Mouse (Mus musculus): ENCODE data around the gene Scel. TPM values are rescaled to one million over a fixed set of nuclear protein-coding genes. Genes with fewer than 3 reads are reported as not detected.

The Scel gene
- polyA plus RNA-seq, 1 experiment: not detected

DNA sequence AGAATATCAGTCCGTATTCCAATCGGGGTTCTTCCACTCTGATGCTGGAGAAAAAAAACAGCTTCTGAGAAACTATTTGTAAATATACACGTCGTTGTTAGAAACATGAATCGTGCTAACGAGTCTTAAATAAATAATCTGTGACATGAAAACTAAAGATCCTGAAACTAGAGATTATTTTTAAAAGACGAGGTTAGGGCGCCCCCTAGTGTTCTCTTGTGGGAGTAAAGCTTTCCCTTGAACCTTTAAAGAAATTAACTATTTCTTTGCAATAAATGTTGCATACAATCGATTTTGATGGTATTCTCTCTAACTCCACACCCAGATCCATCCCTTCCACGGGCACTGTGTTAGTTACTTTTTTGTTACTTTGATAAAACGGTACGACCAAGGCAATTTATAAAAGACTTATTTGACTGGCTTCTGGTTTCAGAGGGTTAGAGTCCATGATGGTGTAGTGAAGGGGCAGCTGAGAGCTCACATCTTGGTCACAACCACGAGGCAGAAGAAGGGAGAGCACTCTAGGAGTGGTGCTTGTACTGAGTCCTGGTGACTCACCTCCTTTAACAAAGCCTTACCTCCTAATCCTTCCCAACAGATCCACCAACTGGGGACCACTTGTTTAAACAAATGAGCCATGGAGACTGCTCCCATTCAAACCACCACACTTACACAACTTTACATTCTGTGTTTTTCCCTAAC, 24.4 kb downstream of the Scel start:
- Histone ChIP-seq H3K79me3 (ENCODE audit: low read depth) (no peaks in the 10 kb centered on the region), H3K79me2 (ENCODE audit: control insufficient read depth, insufficient read depth) (no peaks in the 10 kb centered on the region), H3ac (ENCODE audit: control insufficient read depth, insufficient read length, low read depth) (no peak overlapping the region), H3K27me3 (ENCODE audit: control insufficient read depth, insufficient read depth, insufficient read length) (no peaks in the 10 kb centered on the region), H3K36me3 (ENCODE audit: control insufficient read depth, insufficient read depth) (no peaks in the 10 kb centered on the region), H3K4me3 (ENCODE audit: insufficient read depth, poor library complexity, severe bottlenecking) (no peak overlapping the region)
- TF ChIP-seq CTCF (IDR thresholded peaks at IDR 0.05; ENCODE audit: control insufficient read depth, insufficient read depth, insufficient read length) (no peak), CEBPB (IDR thresholded peaks at IDR 0.05; ENCODE audit: low read depth) (no peak), MYOG (IDR thresholded peaks at IDR 0.05; ENCODE audit: control insufficient read depth, extremely low read depth, insufficient read length) (no peak), MAX (IDR thresholded peaks at IDR 0.05) (no peak), FOSL1 (IDR thresholded peaks at IDR 0.05; ENCODE audit: insufficient read depth, low read length, poor library complexity, severe bottlenecking) (no peak), MYOD1 (IDR thresholded peaks at IDR 0.05; ENCODE audit: control insufficient read depth, insufficient read length, low read depth) (no peak), USF1 (IDR thresholded peaks at IDR 0.05; ENCODE audit: low read depth) (no peak)

DNA sequence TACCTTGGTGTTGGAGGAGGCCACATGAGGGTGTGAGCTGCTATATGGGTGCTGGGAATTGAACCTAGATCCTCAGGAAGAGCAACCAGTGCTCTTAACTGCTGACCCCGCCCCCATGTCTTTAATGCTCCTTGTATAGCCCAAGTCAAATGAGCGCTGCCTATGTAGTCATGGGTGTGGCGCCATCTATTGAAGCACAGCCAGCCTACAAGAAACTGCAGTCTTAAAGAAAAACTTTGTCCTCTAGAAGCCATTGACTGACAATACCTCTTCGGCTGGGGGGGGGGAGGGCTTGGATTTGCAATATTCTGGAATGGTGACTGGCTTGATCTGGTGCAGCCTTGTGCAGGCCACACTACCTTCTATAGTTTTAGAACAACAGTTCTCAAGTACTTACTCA, 26.7 kb downstream of the Scel start:
- Histone ChIP-seq H3K36me3 (ENCODE audit: control insufficient read depth, insufficient read depth) (no peaks in the 10 kb centered on the region), H3ac (ENCODE audit: control insufficient read depth, insufficient read length, low read depth) (no peak overlapping the region), H3K4me3 (ENCODE audit: insufficient read depth, poor library complexity, severe bottlenecking) (no peak overlapping the region), H3K27me3 (ENCODE audit: control insufficient read depth, insufficient read depth, insufficient read length) (no peaks in the 10 kb centered on the region), H3K79me3 (ENCODE audit: low read depth) (no peaks in the 10 kb centered on the region), H3K79me2 (ENCODE audit: control insufficient read depth, insufficient read depth) (no peaks in the 10 kb centered on the region)
- TF ChIP-seq MYOG (IDR thresholded peaks at IDR 0.05; ENCODE audit: control insufficient read depth, extremely low read depth, insufficient read length) (no peak), MAX (IDR thresholded peaks at IDR 0.05) (no peak), MYOD1 (IDR thresholded peaks at IDR 0.05; ENCODE audit: control insufficient read depth, insufficient read length, low read depth) (no peak), USF1 (IDR thresholded peaks at IDR 0.05; ENCODE audit: low read depth) (no peak), CEBPB (IDR thresholded peaks at IDR 0.05; ENCODE audit: low read depth) (no peak), FOSL1 (IDR thresholded peaks at IDR 0.05; ENCODE audit: insufficient read depth, low read length, poor library complexity, severe bottlenecking) (no peak), CTCF (IDR thresholded peaks at IDR 0.05; ENCODE audit: control insufficient read depth, insufficient read depth, insufficient read length) (no peak)

DNA sequence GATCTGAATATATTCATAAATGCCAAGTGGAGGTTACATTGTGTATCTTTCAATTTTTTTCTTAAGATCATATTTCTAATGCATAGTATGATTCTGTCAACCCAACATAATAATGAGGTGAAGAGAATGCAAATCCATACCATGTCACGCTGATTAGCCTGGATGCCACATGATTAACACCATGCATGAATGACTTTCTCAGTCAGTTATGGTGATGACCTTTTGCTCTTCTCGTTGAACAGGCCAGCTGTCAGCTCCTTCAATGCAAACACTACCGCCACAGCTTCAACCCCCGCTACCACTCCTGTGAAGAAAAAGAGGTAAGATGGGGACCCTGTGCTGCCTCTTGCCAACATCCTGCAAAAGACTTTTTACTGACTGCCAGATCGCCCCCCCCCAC, 28.5 kb downstream of the Scel start:
- no peaks in the 10 kb centered on the region for H3K36me3 ChIP-seq (ENCODE audit: control insufficient read depth, insufficient read depth)
- no peaks in the 10 kb centered on the region for H3K79me3 ChIP-seq (ENCODE audit: low read depth)
- H3K27me3 ChIP-seq (ENCODE audit: control insufficient read depth, insufficient read depth, insufficient read length): no peaks in the 10 kb centered on the region
- TF ChIP-seq FOSL1 (IDR thresholded peaks at IDR 0.05; ENCODE audit: insufficient read depth, low read length, poor library complexity, severe bottlenecking) (no peak), MYOD1 (IDR thresholded peaks at IDR 0.05; ENCODE audit: control insufficient read depth, insufficient read length, low read depth) (no peak), CEBPB (IDR thresholded peaks at IDR 0.05; ENCODE audit: low read depth) (no peak), MAX (IDR thresholded peaks at IDR 0.05) (no peak), MYOG (IDR thresholded peaks at IDR 0.05; ENCODE audit: control insufficient read depth, extremely low read depth, insufficient read length) (no peak), USF1 (IDR thresholded peaks at IDR 0.05; ENCODE audit: low read depth) (no peak), CTCF (IDR thresholded peaks at IDR 0.05; ENCODE audit: control insufficient read depth, insufficient read depth, insufficient read length) (no peak)
- H3K4me3 ChIP-seq (ENCODE audit: insufficient read depth, poor library complexity, severe bottlenecking): no peak overlapping the region
- no peak overlapping the region for H3ac ChIP-seq (ENCODE audit: control insufficient read depth, insufficient read length, low read depth)
- H3K79me2 ChIP-seq (ENCODE audit: control insufficient read depth, insufficient read depth): no peaks in the 10 kb centered on the region

DNA sequence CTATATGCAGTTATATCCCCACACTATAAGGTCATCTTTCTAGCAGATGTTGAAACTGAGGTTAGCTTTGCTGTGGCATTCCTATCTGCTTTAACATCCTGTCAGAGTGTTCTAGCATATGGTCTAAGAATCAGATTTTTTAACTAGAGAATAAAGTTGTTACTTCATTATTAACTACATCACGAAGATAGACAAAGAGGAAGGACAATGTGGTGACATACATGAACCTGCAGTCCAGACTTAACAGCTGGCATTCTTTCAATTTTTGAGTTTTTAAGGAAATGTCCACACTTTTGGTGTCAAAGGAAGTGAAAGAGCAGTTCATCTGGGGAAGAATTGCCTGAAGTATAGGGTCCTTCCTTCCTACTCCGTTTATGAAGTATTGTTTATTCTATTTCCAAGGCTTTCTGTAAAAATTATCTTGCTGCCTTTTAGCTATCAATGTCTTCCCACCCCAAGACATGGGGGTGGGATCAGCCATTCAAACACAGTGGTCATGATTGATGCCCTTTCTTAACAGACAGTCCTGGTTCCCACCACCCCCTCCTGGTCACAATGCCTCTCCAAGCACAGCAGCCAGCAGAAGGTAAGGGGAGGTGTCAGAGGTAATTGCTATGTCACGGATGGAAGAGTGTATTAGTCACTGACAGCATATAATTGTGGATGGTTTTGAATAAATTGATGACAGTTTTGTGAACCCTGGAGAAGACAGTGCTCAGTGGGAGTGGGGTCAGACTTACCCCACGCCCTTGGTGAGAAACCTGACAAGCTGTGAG, 30.4 kb downstream of the Scel start:
- H3K27me3 ChIP-seq (ENCODE audit: control insufficient read depth, insufficient read depth, insufficient read length): no peaks in the 10 kb centered on the region
- no peaks in the 10 kb centered on the region for H3K79me2 ChIP-seq (ENCODE audit: control insufficient read depth, insufficient read depth)
- H3K4me3 ChIP-seq (ENCODE audit: insufficient read depth, poor library complexity, severe bottlenecking): no peak overlapping the region
- TF ChIP-seq CEBPB (IDR thresholded peaks at IDR 0.05; ENCODE audit: low read depth) (no peak), MYOD1 (IDR thresholded peaks at IDR 0.05; ENCODE audit: control insufficient read depth, insufficient read length, low read depth) (no peak), MYOG (IDR thresholded peaks at IDR 0.05; ENCODE audit: control insufficient read depth, extremely low read depth, insufficient read length) (no peak), MAX (IDR thresholded peaks at IDR 0.05) (no peak), USF1 (IDR thresholded peaks at IDR 0.05; ENCODE audit: low read depth) (no peak), CTCF (IDR thresholded peaks at IDR 0.05; ENCODE audit: control insufficient read depth, insufficient read depth, insufficient read length) (no peak), FOSL1 (IDR thresholded peaks at IDR 0.05; ENCODE audit: insufficient read depth, low read length, poor library complexity, severe bottlenecking) (no peak)
- no peaks in the 10 kb centered on the region for H3K79me3 ChIP-seq (ENCODE audit: low read depth)
- H3ac ChIP-seq (ENCODE audit: control insufficient read depth, insufficient read length, low read depth): no peak overlapping the region
- H3K36me3 ChIP-seq (ENCODE audit: control insufficient read depth, insufficient read depth): no peaks in the 10 kb centered on the region

DNA sequence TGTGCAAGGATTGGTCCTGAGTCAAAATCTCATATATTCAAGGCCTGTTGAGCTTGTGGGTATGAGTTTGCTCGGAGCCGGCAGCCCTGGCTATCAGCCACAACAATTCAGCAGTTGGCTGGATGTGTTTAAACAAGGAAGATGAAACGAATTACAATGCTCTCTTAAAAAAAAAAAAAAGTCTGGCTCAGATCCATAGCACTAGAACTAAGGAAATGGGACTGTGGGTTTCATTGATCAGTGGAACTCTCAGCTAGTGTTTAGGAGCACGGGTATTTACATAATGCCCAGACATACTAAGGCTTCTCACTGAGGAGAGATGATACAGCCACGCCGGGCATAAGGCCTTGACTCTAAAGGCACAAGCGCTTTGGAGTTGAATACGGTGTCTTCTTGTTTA, 32.6 kb downstream of the Scel start:
- Histone ChIP-seq H3K79me2 (ENCODE audit: control insufficient read depth, insufficient read depth) (no peaks in the 10 kb centered on the region), H3K36me3 (ENCODE audit: control insufficient read depth, insufficient read depth) (no peaks in the 10 kb centered on the region), H3ac (ENCODE audit: control insufficient read depth, insufficient read length, low read depth) (no peak overlapping the region), H3K4me3 (ENCODE audit: insufficient read depth, poor library complexity, severe bottlenecking) (no peak overlapping the region), H3K79me3 (ENCODE audit: low read depth) (no peaks in the 10 kb centered on the region), H3K27me3 (ENCODE audit: control insufficient read depth, insufficient read depth, insufficient read length) (no peaks in the 10 kb centered on the region)
- TF ChIP-seq MAX (IDR thresholded peaks at IDR 0.05): no peak
- no peak for TF ChIP-seq MYOD1 (IDR thresholded peaks at IDR 0.05; ENCODE audit: control insufficient read depth, insufficient read length, low read depth)
- no peak for TF ChIP-seq USF1 (IDR thresholded peaks at IDR 0.05; ENCODE audit: low read depth)
- no peak for TF ChIP-seq CTCF (IDR thresholded peaks at IDR 0.05; ENCODE audit: control insufficient read depth, insufficient read depth, insufficient read length)
- TF ChIP-seq FOSL1 (IDR thresholded peaks at IDR 0.05; ENCODE audit: insufficient read depth, low read length, poor library complexity, severe bottlenecking): no peak
- TF ChIP-seq CEBPB (IDR thresholded peaks at IDR 0.05; ENCODE audit: low read depth): no peak
- no peak for TF ChIP-seq MYOG (IDR thresholded peaks at IDR 0.05; ENCODE audit: control insufficient read depth, extremely low read depth, insufficient read length)
